In the genomic region with DNA sequence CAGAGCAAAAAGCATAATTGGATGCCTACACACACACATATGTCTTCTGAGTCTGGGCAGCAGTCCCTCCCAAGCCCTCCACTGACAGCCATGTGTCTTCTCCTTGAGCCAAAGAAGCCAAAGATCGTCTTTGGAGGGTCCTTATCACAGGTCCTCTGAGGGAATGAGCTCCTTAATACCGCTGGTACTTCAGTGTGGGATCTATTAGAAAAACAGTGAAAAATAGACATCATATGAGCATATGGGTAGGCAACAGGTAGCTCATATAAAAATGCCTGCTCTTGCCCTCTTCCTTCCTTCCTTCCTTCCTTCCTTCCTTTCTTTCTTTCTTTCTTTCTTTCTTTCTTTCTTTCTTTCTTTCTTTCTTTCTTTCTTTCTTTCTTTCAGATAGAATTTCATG, we compare ENCODE assay signal across 24 mouse cellular contexts. TPM values are rescaled to one million over a fixed set of nuclear protein-coding genes. Genes with fewer than 3 reads are reported as not detected.
DNase-seq lines count a peak whose midpoint lies in the region; ATAC-seq and TF ChIP-seq lines count a peak whose summit lies in the region.
"Not testable (repeated sequence)": the region's sequence is repeated elsewhere in the genome, so short reads cannot be mapped to it uniquely, and the experiment has no call there.
"Had no signal": no experiment of that assay in that cellular context is flagged by ENCODE, and none has a peak within 500 bp of the region (broad histone marks: within the 10 kb centered on the region; RNA-seq: fewer than 3 reads in every experiment).

No protein-coding gene starts in this region.

- H3K27ac ChIP-seq in bone marrow, adult 2 months (ENCODE audit: control insufficient read depth, insufficient read depth, low read depth, low read length, poor library complexity): peak overlapping the region; percentile 88
- peak overlapping the region; percentile 94 for H3K27ac ChIP-seq in liver, embryonic 13.5 days
- peak overlapping the region; percentile 88 for H3K27ac ChIP-seq in liver, embryonic 16.5 days (ENCODE audit: low read length)
- peak overlapping the region; percentile 22; the same call in 1 of the 2 replicates for H3K27ac ChIP-seq in spleen, adult 2 months (ENCODE audit: insufficient read depth, low read length)

- peaks cover 13% of the 10 kb centered on the region for H3K27me3 ChIP-seq in liver, embryonic 13.5 days
- not testable (repeated sequence) for H3K27me3 ChIP-seq in liver, embryonic 16.5 days (ENCODE audit: control insufficient read depth, insufficient read depth, low read depth, low read length); spleen, adult 2 months (ENCODE audit: control insufficient read depth, insufficient read depth, low read length)

- not testable (repeated sequence) for TF ChIP-seq CTCF in bone marrow, adult 2 months (IDR thresholded peaks at IDR 0.05; ENCODE audit: control insufficient read depth, insufficient read depth, low read length); spleen, adult 2 months (IDR thresholded peaks at IDR 0.05; ENCODE audit: extremely low read depth, insufficient read depth, insufficient read length, insufficient replicate concordance)

- peak; percentile 25 for ATAC-seq in erythroblast, adult 5-6 weeks (replicated peaks; ENCODE audit: low FRiP score, poor library complexity, severe bottlenecking)
- peak; percentile 33 for ATAC-seq in liver, embryonic 13.5 days (ENCODE audit: low read depth)
- ATAC-seq in liver, embryonic 16.5 days (ENCODE audit: low read depth): peak; percentile 8

- peak overlapping the region; percentile 47 for H3K4me3 ChIP-seq in bone marrow, adult 2 months (replicated peaks; ENCODE audit: control insufficient read depth, low read depth, low read length)
- H3K4me3 ChIP-seq in liver, embryonic 13.5 days (replicated peaks): peak overlapping the region; percentile 49
- peak overlapping the region; percentile 54 for H3K4me3 ChIP-seq in liver, embryonic 16.5 days (ENCODE audit: low read depth, low read length)
- H3K4me3 ChIP-seq in spleen, adult 2 months (ENCODE audit: extremely low read depth, insufficient read depth, insufficient read length): peak overlapping the region; percentile 14; the same call in 1 of the 2 replicates

- peak overlapping the region; percentile 70 for H3K9ac ChIP-seq in liver, embryonic 13.5 days
- peak overlapping the region; percentile 48 for H3K9ac ChIP-seq in liver, embryonic 16.5 days (ENCODE audit: low read depth, low read length)

- not testable (repeated sequence) for H3K9me3 ChIP-seq in liver, embryonic 13.5 days (replicated peaks); liver, embryonic 16.5 days (replicated peaks; ENCODE audit: control insufficient read depth, low read length)

- peak overlapping the region; percentile 39 for H3K4me2 ChIP-seq in liver, embryonic 13.5 days
- H3K4me2 ChIP-seq in liver, embryonic 16.5 days (ENCODE audit: low read depth, low read length): not testable (repeated sequence)

- peak; percentile 65; the same call in 1 of the 2 replicates for TF ChIP-seq POLR2A in bone marrow, adult 2 months (IDR thresholded peaks at IDR 0.05; ENCODE audit: borderline replicate concordance, control insufficient read depth, low read depth, low read length)
- TF ChIP-seq POLR2A in spleen, adult 2 months (IDR thresholded peaks at IDR 0.05; ENCODE audit: low read depth, low read length): not testable (repeated sequence)

- H3K36me3 ChIP-seq in liver, embryonic 13.5 days; liver, embryonic 16.5 days (ENCODE audit: control insufficient read depth, insufficient read depth); spleen, adult 2 months (ENCODE audit: control insufficient read depth, insufficient read depth, low read length): not testable (repeated sequence)

- DNase-seq in heart, adult 11 months: peak; percentile 55
- DNase-seq in liver: peak; percentile 34
- DNase-seq in liver, embryonic 13.5 days; spleen, adult 2 months (ENCODE audit: low read depth in 1 of 2, low spot score in 2 of 2): not testable (repeated sequence)

- WGBS in bone marrow, adult 2 months: 31% methylated on average over 2 of the region's 2 CpGs
- 18% methylated on average over 2 of the region's 2 CpGs for WGBS in liver, embryonic 13.5 days (ENCODE audit: insufficient replicate concordance)
- WGBS in liver, embryonic 16.5 days (ENCODE audit: insufficient replicate concordance): 37% methylated on average over 2 of the region's 2 CpGs
- 44% methylated on average over 2 of the region's 2 CpGs for WGBS in spleen, adult 2 months

- H3K4me1 ChIP-seq in bone marrow, adult 2 months (ENCODE audit: control insufficient read depth, insufficient read depth, low read length); spleen, adult 2 months (ENCODE audit: control insufficient read depth, insufficient read depth, insufficient read length): not testable (repeated sequence)
- H3K4me1 ChIP-seq in liver, embryonic 13.5 days (replicated peaks): peaks cover 59% of the 10 kb centered on the region
- H3K4me1 ChIP-seq in liver, embryonic 16.5 days (ENCODE audit: control insufficient read depth, low read depth, low read length): peaks cover 34% of the 10 kb centered on the region

RNA-seq across cellular contexts. Expression of a gene that starts 1.3 kb away (rescaled TPM):
- polyA plus RNA-seq in bone marrow, adult 2 months (2011; ENCODE audit: insufficient read depth, insufficient read length, low replicate concordance, missing spikeins): 17,767 and 55,751 TPM in 2 replicates
- total RNA-seq in erythroblast, adult 5-6 weeks (2015; ENCODE audit: low replicate concordance): 59,368 and 63,767 TPM in 2 replicates
- 14,861 and 24,674 TPM in 2 replicates for total RNA-seq in erythroblast, adult 5-6 weeks (2017; ENCODE audit: low replicate concordance)
- 56,818 and 64,288 TPM in 2 replicates for polyA plus RNA-seq in liver, embryonic 13.5 days (2015; fragmentation: Nextera tagmentation; extraction: Ambion mirVana)
- 72,809 and 72,929 TPM in 2 replicates for polyA plus RNA-seq in liver, embryonic 16.5 days (2015; fragmentation: Nextera tagmentation; extraction: Ambion mirVana)
- polyA plus RNA-seq in spleen, adult 2 months (2012; rRNA removed): 52,565 and 79,309 TPM in 2 replicates

RNA-seq across cellular contexts. Expression of a gene that starts 2.2 kb away (rescaled TPM):
- polyA plus RNA-seq in bone marrow, adult 2 months (2011; ENCODE audit: insufficient read depth, insufficient read length, low replicate concordance, missing spikeins): 44.2 and 73.9 TPM in 2 replicates
- total RNA-seq in erythroblast, adult 5-6 weeks (2015; ENCODE audit: low replicate concordance): 294 and 334 TPM in 2 replicates
- 138 and 139 TPM in 2 replicates for total RNA-seq in erythroblast, adult 5-6 weeks (2017; ENCODE audit: low replicate concordance)
- polyA plus RNA-seq in liver, embryonic 13.5 days (2015; fragmentation: Nextera tagmentation; extraction: Ambion mirVana): 111 and 141 TPM in 2 replicates
- polyA plus RNA-seq in liver, embryonic 16.5 days (2015; fragmentation: Nextera tagmentation; extraction: Ambion mirVana): 158 and 159 TPM in 2 replicates
- polyA plus RNA-seq in spleen, adult 2 months (2012; rRNA removed): 51.0 and 62.0 TPM in 2 replicates
- total RNA-seq: CH12.LX; common myeloid progenitor, adult 5-6 weeks; gastrocnemius, adult 2 months; gastrocnemius, postnatal 4 days; hematopoietic stem cell, adult 5-6 weeks had no signal

RNA-seq across cellular contexts. Expression of a gene that starts 8.4 kb away (rescaled TPM):
- 2.6 and 3.5 TPM in 2 replicates for polyA plus RNA-seq in bone marrow, adult 2 months (2011; ENCODE audit: insufficient read depth, insufficient read length, low replicate concordance, missing spikeins)
- total RNA-seq in erythroblast, adult 5-6 weeks (2015; ENCODE audit: low replicate concordance): 7.9 and 8.8 TPM in 2 replicates
- total RNA-seq in erythroblast, adult 5-6 weeks (2017; ENCODE audit: low replicate concordance): 0.68 and 2.2 TPM in 2 replicates
- 289 and 430 TPM in 2 replicates for polyA plus RNA-seq in liver, embryonic 13.5 days (2015; fragmentation: Nextera tagmentation; extraction: Ambion mirVana)
- polyA plus RNA-seq in liver, embryonic 16.5 days (2015; fragmentation: Nextera tagmentation; extraction: Ambion mirVana): 43.7 and 47.4 TPM in 2 replicates
- polyA plus RNA-seq in spleen, adult 2 months (2012; rRNA removed): 0.21 TPM in 1 of 2 replicates, not detected in the other
- total RNA-seq: adrenal gland, adult 2 months; adrenal gland, postnatal 14 days; adrenal gland, postnatal 4 days; CH12.LX; common myeloid progenitor, adult 5-6 weeks; forebrain, postnatal 0 days; gastrocnemius, adult 2 months; gastrocnemius, postnatal 14 days; gastrocnemius, postnatal 4 days; heart, adult 18-20 months; heart, postnatal 25 days; hematopoietic stem cell, adult 5-6 weeks; MEL had no signal
- polyA plus RNA-seq: adrenal gland, adult 2 months; forebrain, postnatal 0 days had no signal

RNA-seq across cellular contexts. Expression of a gene that starts 11.7 kb away (rescaled TPM):
- 164,365 and 299,309 TPM in 2 replicates for polyA plus RNA-seq in bone marrow, adult 2 months (2011; ENCODE audit: insufficient read depth, insufficient read length, low replicate concordance, missing spikeins)
- total RNA-seq in erythroblast, adult 5-6 weeks (2015; ENCODE audit: low replicate concordance): 143,341 and 149,783 TPM in 2 replicates
- 224,706 and 268,423 TPM in 2 replicates for total RNA-seq in erythroblast, adult 5-6 weeks (2017; ENCODE audit: low replicate concordance)
- 140,141 and 155,581 TPM in 2 replicates for polyA plus RNA-seq in liver, embryonic 13.5 days (2015; fragmentation: Nextera tagmentation; extraction: Ambion mirVana)
- 165,200 and 165,281 TPM in 2 replicates for polyA plus RNA-seq in liver, embryonic 16.5 days (2015; fragmentation: Nextera tagmentation; extraction: Ambion mirVana)
- polyA plus RNA-seq in spleen, adult 2 months (2012; rRNA removed): 85,032 and 127,038 TPM in 2 replicates

RNA-seq across cellular contexts. Expression of a gene that starts 15.3 kb away (rescaled TPM):
- 9.2 and 12.0 TPM in 2 replicates for polyA plus RNA-seq in bone marrow, adult 2 months (2011; ENCODE audit: insufficient read depth, insufficient read length, low replicate concordance, missing spikeins)
- 28.2 and 42.2 TPM in 2 replicates for total RNA-seq in erythroblast, adult 5-6 weeks (2015; ENCODE audit: low replicate concordance)
- 17.0 and 21.0 TPM in 2 replicates for total RNA-seq in erythroblast, adult 5-6 weeks (2017; ENCODE audit: low replicate concordance)
- 5.6 and 6.1 TPM in 2 replicates for polyA plus RNA-seq in liver, embryonic 13.5 days (2015; fragmentation: Nextera tagmentation; extraction: Ambion mirVana)
- 6.4 and 7.3 TPM in 2 replicates for polyA plus RNA-seq in liver, embryonic 16.5 days (2015; fragmentation: Nextera tagmentation; extraction: Ambion mirVana)
- polyA plus RNA-seq in spleen, adult 2 months (2012; rRNA removed): 6.4 and 12.1 TPM in 2 replicates
- total RNA-seq: adrenal gland, adult 2 months; CH12.LX; common myeloid progenitor, adult 5-6 weeks; gastrocnemius, adult 2 months; gastrocnemius, postnatal 14 days; gastrocnemius, postnatal 4 days; hematopoietic stem cell, adult 5-6 weeks had no signal
- polyA plus RNA-seq: adrenal gland, adult 2 months; embryonic facial prominence, embryonic 12.5 days; forebrain, embryonic 11.5 days; heart, postnatal 0 days; intestine, embryonic 14.5 days had no signal

Comparison
In these comparisons a context has a peak if more than half of its experiments do, and no peak if none do; other contexts are left out.
1. H3K27ac ChIP-seq: peak in every context shown above with its lines; median percentile 94 in liver, embryonic 13.5 days; 88 in bone marrow, adult 2 months; 88 in liver, embryonic 16.5 days; 22 in spleen, adult 2 months.